Mouse (Mus musculus) limb, embryonic 13.5 days (tissue): ENCODE measurements around the gene Mier2. TPM values are rescaled to one million over a fixed set of nuclear protein-coding genes. Genes with fewer than 3 reads are reported as not detected.

Experiments
- ATAC-seq: fragments of 200-750 bp; cut with Nextera tagmentation; 2 replicates; pipeline ENCODE4 v1.8.0; 2017; ENCODE audit warnings: low read depth, moderate number of reproducible peaks, moderate TSS enrichment; ENCODE audit not compliant: low FRiP score
- H3K27ac ChIP-seq: fragments of 300-500 bp; sonication (generic); 2 replicates; pipeline ENCODE4 v1.5.1; 2015; ENCODE audit warnings: inconsistent platforms, mild to moderate bottlenecking, moderate library complexity
- H3K27me3 ChIP-seq: fragments of 300-500 bp; sonication (generic); 2 replicates; pipeline ENCODE4 v1.6.1; 2015; ENCODE audit warnings: mild to moderate bottlenecking, inconsistent platforms
- H3K36me3 ChIP-seq: fragments of 300-500 bp; sonication (generic); 2 replicates; pipeline ENCODE4 v1.6.1; 2015; ENCODE audit warnings: inconsistent platforms, mild to moderate bottlenecking, moderate library complexity
- H3K4me1 ChIP-seq: fragments of 300-500 bp; sonication (generic); 2 replicates; pipeline ENCODE4 v1.6.1; 2015; ENCODE audit warnings: inconsistent platforms
- H3K4me2 ChIP-seq: fragments of 300-500 bp; sonication (generic); replicated peaks from 2 replicates; pipeline ENCODE4 v1.6.1; 2015; ENCODE audit warnings: inconsistent platforms, mild to moderate bottlenecking, moderate library complexity
- H3K4me3 ChIP-seq: fragments of 300-500 bp; sonication (generic); 2 replicates; pipeline ENCODE4 v1.5.1; 2015; ENCODE audit warnings: moderate library complexity, mild to moderate bottlenecking, inconsistent platforms
- H3K9ac ChIP-seq: fragments of 300-500 bp; sonication (generic); 2 replicates; pipeline ENCODE4 v1.6.1; 2015; ENCODE audit warnings: mild to moderate bottlenecking, inconsistent platforms
- H3K9me3 ChIP-seq: fragments of 300-500 bp; sonication (generic); 2 replicates; pipeline ENCODE4 v1.6.1; 2016; ENCODE audit warnings: inconsistent platforms
- WGBS: fragments of 180-500 bp; shearing (Covaris S2); methylation state at CpG from one replicate; pipeline ENCODE4 v1.1.7; 2015; 5-methylcytosine and 5-hydroxymethylcytosine counted together
- polyA plus RNA-seq: library from polyadenylated mRNA; unstranded; fragments of >200 nt; fragmentation: Nextera tagmentation; extraction: Ambion mirVana; gene quantifications from 2 replicates; pipeline ENCODE4 v1.2.1, GENCODE M21; 2015

Mier2 gene
- polyA plus RNA-seq, 1 experiment from 2014 or later: 74.5 TPM

- 90% methylated on average over 2 of the region's 2 CpGs for WGBS
- Histone ChIP-seq H3K27ac (no peak overlapping the region), H3K36me3 (peaks cover 47% of the 10 kb centered on the region), H3K4me3 (no peak overlapping the region), H3K9me3 (no peaks in the 10 kb centered on the region), H3K9ac (no peak overlapping the region), H3K4me2 (no peak overlapping the region), H3K27me3 (no peaks in the 10 kb centered on the region), H3K4me1 (peaks cover 8% of the 10 kb centered on the region; the same call in 1 of the 2 replicates)
- no peak for ATAC-seq
These were observed 17.2 kb downstream of the Mier2 start for GRCm38 (mm10) chr10:79537781-79538180.

GRCm38 (mm10) chr10:79537271-79537670 is 17.7 kb downstream of the Mier2 start:
- ATAC-seq: no peak
- H3K9ac ChIP-seq: no peak overlapping the region
- no peak overlapping the region for H3K4me3 ChIP-seq
- H3K27me3 ChIP-seq: no peaks in the 10 kb centered on the region
- H3K27ac ChIP-seq: no peak overlapping the region
- peaks cover 42% of the 10 kb centered on the region for H3K36me3 ChIP-seq
- no peaks in the 10 kb centered on the region for H3K9me3 ChIP-seq
- no peak overlapping the region for H3K4me2 ChIP-seq
- H3K4me1 ChIP-seq: peaks cover 14% of the 10 kb centered on the region; the same call in 1 of the 2 replicates
- WGBS: 85% methylated on average over 7 of the region's 7 CpGs

- WGBS: 75% methylated on average over 12 of the region's 12 CpGs
- ATAC-seq: no peak
- H3K9ac ChIP-seq: no peak overlapping the region
- no peak overlapping the region for H3K27ac ChIP-seq
- no peak overlapping the region for H3K4me3 ChIP-seq
- no peaks in the 10 kb centered on the region for H3K9me3 ChIP-seq
- peaks cover 14% of the 10 kb centered on the region; the same call in 1 of the 2 replicates for H3K4me1 ChIP-seq
- H3K27me3 ChIP-seq: no peaks in the 10 kb centered on the region
- no peak overlapping the region for H3K4me2 ChIP-seq
- peaks cover 35% of the 10 kb centered on the region for H3K36me3 ChIP-seq
These were observed 18.4 kb downstream of the Mier2 start for GRCm38 (mm10) chr10:79536461-79537080.

GRCm38 (mm10) chr10:79535431-79535830 is 19.6 kb downstream of the Mier2 start:
- Histone ChIP-seq H3K9ac (no peak overlapping the region), H3K9me3 (no peaks in the 10 kb centered on the region), H3K4me1 (peaks cover 14% of the 10 kb centered on the region; the same call in 1 of the 2 replicates), H3K27ac (no peak overlapping the region), H3K36me3 (peaks cover 25% of the 10 kb centered on the region), H3K4me3 (no peak overlapping the region), H3K4me2 (no peak overlapping the region), H3K27me3 (no peaks in the 10 kb centered on the region)
- no peak for ATAC-seq
- 57% methylated on average over 1 of the region's 1 CpGs for whole genome bisulfite sequencing

GRCm38 (mm10) chr10:79534426-79534825 is 20.6 kb downstream of the Mier2 start:
- WGBS: 83% methylated on average over 2 of the region's 2 CpGs
- Histone ChIP-seq H3K4me2 (peak overlapping the region; percentile 96), H3K27ac (no peak overlapping the region)

GRCm38 (mm10) chr10:79533126-79533911 is 21.7 kb downstream of the Mier2 start, which contains the start of gene Plpp2:
Gene Plpp2, minus strand, starts transcription at chr10:79533796.
- Histone ChIP-seq H3K27me3 (no peaks in the 10 kb centered on the region), H3K9ac (peak within 1 kb of the TSS; percentile 79), H3K27ac (no peak within 1 kb of the TSS), H3K9me3 (no peaks in the 10 kb centered on the region), H3K4me2 (peak within 1 kb of the TSS; percentile 96), H3K4me1 (peaks cover 14% of the 10 kb centered on the region; the same call in 1 of the 2 replicates), H3K4me3 (peak within 1 kb of the TSS; percentile 68), H3K36me3 (peaks cover 14% of the 10 kb centered on the region)
- ATAC-seq: peak; percentile 79
- WGBS: under 1% methylated on average over 52 of the region's 52 CpGs

More at GRCm38 (mm10) chr10:79534426-79534825, 20.6 kb downstream of the Mier2 start:
- ATAC-seq: no peak
- no peak overlapping the region for H3K9ac ChIP-seq
- H3K4me3 ChIP-seq: no peak overlapping the region
- no peaks in the 10 kb centered on the region for H3K9me3 ChIP-seq
- H3K27me3 ChIP-seq: no peaks in the 10 kb centered on the region
- peaks cover 21% of the 10 kb centered on the region for H3K36me3 ChIP-seq
- peaks cover 14% of the 10 kb centered on the region; the same call in 1 of the 2 replicates for H3K4me1 ChIP-seq

- peak; percentile 2; the same call in 1 of the 2 replicates for ATAC-seq
- H3K27me3 ChIP-seq: no peaks in the 10 kb centered on the region
- peaks cover 14% of the 10 kb centered on the region; the same call in 1 of the 2 replicates for H3K4me1 ChIP-seq
- H3K4me2 ChIP-seq: peak overlapping the region; percentile 96
- no peaks in the 10 kb centered on the region for H3K9me3 ChIP-seq
- peaks cover 12% of the 10 kb centered on the region for H3K36me3 ChIP-seq
- no peak overlapping the region for H3K27ac ChIP-seq
- H3K4me3 ChIP-seq: peak overlapping the region; percentile 68
- 29% methylated on average over 3 of the region's 3 CpGs for whole genome bisulfite sequencing
- H3K9ac ChIP-seq: peak overlapping the region; percentile 79
These were observed 22.3 kb downstream of the Mier2 start for GRCm38 (mm10) chr10:79532678-79533077.

- Histone ChIP-seq H3K4me2 (no peak overlapping the region), H3K9me3 (no peaks in the 10 kb centered on the region), H3K36me3 (peaks cover 23% of the 10 kb centered on the region), H3K27ac (no peak overlapping the region), H3K9ac (no peak overlapping the region), H3K4me1 (peaks cover 14% of the 10 kb centered on the region; the same call in 1 of the 2 replicates), H3K27me3 (no peaks in the 10 kb centered on the region), H3K4me3 (no peak overlapping the region)
- ATAC-seq: no peak
- WGBS: 81% methylated on average over 3 of the region's 3 CpGs
These were observed 23.4 kb downstream of the Mier2 start for GRCm38 (mm10) chr10:79531593-79531992.

- Histone ChIP-seq H3K9me3 (no peaks in the 10 kb centered on the region), H3K27me3 (no peaks in the 10 kb centered on the region), H3K27ac (no peak overlapping the region), H3K4me2 (no peak overlapping the region), H3K4me3 (no peak overlapping the region), H3K36me3 (peaks cover 30% of the 10 kb centered on the region), H3K9ac (no peak overlapping the region; the same call in 1 of the 2 replicates), H3K4me1 (peaks cover 14% of the 10 kb centered on the region; the same call in 1 of the 2 replicates)
- ATAC-seq: no peak
- 92% methylated on average over 13 of the region's 13 CpGs for WGBS
These were observed 24.3 kb downstream of the Mier2 start for GRCm38 (mm10) chr10:79530721-79531120.

- H3K36me3 ChIP-seq: peaks cover 35% of the 10 kb centered on the region
- H3K27ac ChIP-seq: no peak overlapping the region
- no peak for ATAC-seq
- peaks cover 14% of the 10 kb centered on the region; the same call in 1 of the 2 replicates for H3K4me1 ChIP-seq
- no peaks in the 10 kb centered on the region for H3K27me3 ChIP-seq
- no peak overlapping the region for H3K4me2 ChIP-seq
- no peaks in the 10 kb centered on the region for H3K9me3 ChIP-seq
- no peak overlapping the region for H3K9ac ChIP-seq
- no peak overlapping the region for H3K4me3 ChIP-seq
- 72% methylated on average over 8 of the region's 8 CpGs for WGBS
These were observed 24.8 kb downstream of the Mier2 start for GRCm38 (mm10) chr10:79530241-79530640.

- no peak overlapping the region for H3K27ac ChIP-seq
- H3K4me3 ChIP-seq: no peak overlapping the region
- H3K9me3 ChIP-seq: no peaks in the 10 kb centered on the region
- peaks cover 35% of the 10 kb centered on the region for H3K36me3 ChIP-seq
- peaks cover 8% of the 10 kb centered on the region; the same call in 1 of the 2 replicates for H3K4me1 ChIP-seq
- 62% methylated on average over 3 of the region's 3 CpGs for WGBS
- H3K27me3 ChIP-seq: no peaks in the 10 kb centered on the region
- H3K4me2 ChIP-seq: no peak overlapping the region
- no peak for ATAC-seq
- H3K9ac ChIP-seq: no peak overlapping the region
These were observed 26.9 kb downstream of the Mier2 start for GRCm38 (mm10) chr10:79528081-79528480.

- H3K27ac ChIP-seq: no peak overlapping the region
- H3K9ac ChIP-seq: no peak overlapping the region
- ATAC-seq: no peak
- peaks cover 2% of the 10 kb centered on the region; the same call in 1 of the 2 replicates for H3K4me1 ChIP-seq
- WGBS: 89% methylated on average over 6 of the region's 6 CpGs
- H3K4me3 ChIP-seq: no peak overlapping the region
- no peak overlapping the region for H3K4me2 ChIP-seq
- no peaks in the 10 kb centered on the region for H3K27me3 ChIP-seq
- H3K36me3 ChIP-seq: peaks cover 35% of the 10 kb centered on the region
- no peaks in the 10 kb centered on the region for H3K9me3 ChIP-seq
These were observed 27.6 kb downstream of the Mier2 start for GRCm38 (mm10) chr10:79527453-79527845.
